ENCODE assay signal across 8 mouse cellular contexts in the genomic region with DNA sequence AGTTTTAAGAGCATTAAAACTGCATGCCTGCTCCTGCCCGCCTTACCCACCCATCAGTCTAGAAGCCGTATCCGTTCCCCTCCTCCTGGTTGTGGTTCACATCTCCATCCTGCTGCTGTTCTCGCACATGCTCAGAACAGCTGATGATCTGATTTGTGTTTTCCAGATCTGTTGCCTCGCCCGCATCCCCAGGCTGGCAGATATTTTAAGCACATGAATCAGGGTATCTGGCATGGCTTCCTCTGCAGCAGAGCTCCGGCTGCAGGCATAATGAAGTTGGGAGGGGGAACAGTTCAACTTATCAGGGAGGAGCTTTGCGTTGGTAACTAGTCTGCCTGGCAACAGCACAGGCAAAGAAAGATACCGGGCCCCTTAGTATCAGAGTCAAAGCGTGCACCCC.
DNase-seq lines count a peak whose midpoint lies in the region; ATAC-seq lines count a peak whose summit lies in the region.

No protein-coding gene starts in this region.

- H3K36me3 ChIP-seq in forebrain, embryonic 14.5 days (ENCODE audit: control insufficient read depth, insufficient read depth, low read length), result no peaks in the 10 kb centered on the region
- no peaks in the 10 kb centered on the region for H3K36me3 ChIP-seq in forebrain, embryonic 12.5 days (replicated peaks)

- H3K4me2 ChIP-seq in forebrain, embryonic 14.5 days (ENCODE audit: low read length), result no peak overlapping the region
- H3K4me2 ChIP-seq in forebrain, embryonic 12.5 days, result no peak overlapping the region

- H3K27me3 ChIP-seq in forebrain, embryonic 14.5 days (replicated peaks; ENCODE audit: control insufficient read depth, insufficient read depth, low read length), result no peaks in the 10 kb centered on the region
- H3K27me3 ChIP-seq in forebrain, embryonic 12.5 days, result no peaks in the 10 kb centered on the region

- H3K9me3 ChIP-seq in forebrain, embryonic 14.5 days (replicated peaks; ENCODE audit: control insufficient read depth, low read length), result 0 out of 2 replicates have a peak, but pooled peaks cover 3% of the 10 kb centered on the region
- H3K9me3 ChIP-seq in forebrain, embryonic 12.5 days, result no peaks in the 10 kb centered on the region

- peak; percentile 76 for DNase-seq in forebrain, embryonic 14.5 days (ENCODE audit: low spot score)
- DNase-seq in cerebellum, postnatal 25 days, result peak; percentile 71 to 75
- DNase-seq in layer of hippocampus, adult 11-12 months (ENCODE audit: low spot score), result peak; percentile 86
- DNase-seq in lung, postnatal 4 days, result peak; percentile 42 to 51
- no peak for DNase-seq in testis, postnatal 10 days (ENCODE audit: low spot score)
- no peak for DNase-seq in adrenal gland, postnatal 36 days
- DNase-seq in ovary, postnatal 36 days (ENCODE audit: low spot score), result no peak

- H3K9ac ChIP-seq in forebrain, embryonic 14.5 days (ENCODE audit: low read length), result no peak overlapping the region
- no peak overlapping the region for H3K9ac ChIP-seq in forebrain, embryonic 12.5 days

- peak; percentile 66; the same call in 1 of the 2 replicates for ATAC-seq in forebrain, embryonic 14.5 days
- no peak for ATAC-seq in forebrain, embryonic 12.5 days (ENCODE audit: low FRiP score)

- H3K27ac ChIP-seq in forebrain, embryonic 14.5 days (ENCODE audit: low read depth, low read length), result peak overlapping the region; percentile 1; the same call in 1 of the 2 replicates
- no peak overlapping the region for H3K27ac ChIP-seq in forebrain, embryonic 12.5 days

- WGBS in forebrain, embryonic 14.5 days, result 73% methylated on average over 10 of the region's 10 CpGs
- WGBS in forebrain, embryonic 12.5 days, result 90% methylated on average over 10 of the region's 10 CpGs

- H3K4me3 ChIP-seq in forebrain, embryonic 14.5 days (ENCODE audit: low read depth, low read length), result no peak overlapping the region
- H3K4me3 ChIP-seq in forebrain, embryonic 12.5 days (replicated peaks), result no peak overlapping the region

- no peaks in the 10 kb centered on the region for H3K4me1 ChIP-seq in forebrain, embryonic 14.5 days (ENCODE audit: control insufficient read depth, insufficient read depth, low read length)
- H3K4me1 ChIP-seq in forebrain, embryonic 12.5 days, result no peaks in the 10 kb centered on the region

Comparison
In these comparisons a context has a peak if more than half of its experiments do, and no peak if none do; other contexts are left out.
1. DNase-seq: peak in forebrain, embryonic 14.5 days (single experiment), cerebellum, postnatal 25 days (2 of 2), layer of hippocampus, adult 11-12 months (single experiment) and lung, postnatal 4 days (2 of 2); none in testis, postnatal 10 days (single experiment), adrenal gland, postnatal 36 days (0 of 2) and ovary, postnatal 36 days (single experiment).